Mouse (Mus musculus): ENCODE results near the gene Irgm1. TPM values are rescaled to one million over a fixed set of nuclear protein-coding genes. Genes with fewer than 3 reads are reported as not detected.
"Not testable (repeated sequence)": the region's sequence is repeated elsewhere in the genome, so short reads cannot be mapped to it uniquely, and the experiment has no call there.

The Irgm1 gene
- polyA plus RNA-seq, 1 experiment from 2014 or later, result 4.9 TPM

- no peak overlapping the region for H3K9ac ChIP-seq (ENCODE audit: low read depth, low read length)
- no peak for ATAC-seq (replicated peaks; ENCODE audit: insufficient number of reproducible peaks, low FRiP score, low TSS enrichment)
- no peaks in the 10 kb centered on the region for H3K9me3 ChIP-seq (replicated peaks; ENCODE audit: control insufficient read depth, low read length)
- no peaks in the 10 kb centered on the region for H3K27me3 ChIP-seq (ENCODE audit: control insufficient read depth, insufficient read depth, low read length)
- H3K4me3 ChIP-seq (ENCODE audit: low read depth, low read length), result no peak overlapping the region
- WGBS (ENCODE audit: insufficient replicate concordance), result 86% methylated on average over 1 of the region's 1 CpGs
- H3K4me2 ChIP-seq, result no peak overlapping the region
- no peak overlapping the region for H3K27ac ChIP-seq (ENCODE audit: low read depth, low read length)
- no peaks in the 10 kb centered on the region for H3K36me3 ChIP-seq (ENCODE audit: control insufficient read depth, insufficient read depth, low read length)
- H3K4me1 ChIP-seq (ENCODE audit: control insufficient read depth, insufficient read depth, low read length), result peaks cover 2% of the 10 kb centered on the region; the same call in 1 of the 2 replicates
Observed at GRCm38 (mm10) chr11:48876680-48877079, 5.2 kb upstream of the Irgm1 start.

GRCm38 (mm10) chr11:48875343-48875837 is 3.9 kb upstream of the Irgm1 start:
- not testable (repeated sequence) for H3K36me3 ChIP-seq (ENCODE audit: control insufficient read depth, insufficient read depth, low read length); H3K4me1 ChIP-seq (ENCODE audit: control insufficient read depth, insufficient read depth, low read length); H3K9ac ChIP-seq (ENCODE audit: low read depth, low read length); H3K9me3 ChIP-seq (replicated peaks; ENCODE audit: control insufficient read depth, low read length); H3K27me3 ChIP-seq (ENCODE audit: control insufficient read depth, insufficient read depth, low read length); ATAC-seq (replicated peaks; ENCODE audit: insufficient number of reproducible peaks, low FRiP score, low TSS enrichment); H3K27ac ChIP-seq (ENCODE audit: low read depth, low read length); H3K4me3 ChIP-seq (ENCODE audit: low read depth, low read length); H3K4me2 ChIP-seq
- 67% methylated on average over 1 of the region's 1 CpGs for WGBS (ENCODE audit: insufficient replicate concordance)

GRCm38 (mm10) chr11:48874465-48874864 is 3.0 kb upstream of the Irgm1 start:
- H3K4me1 ChIP-seq (ENCODE audit: control insufficient read depth, insufficient read depth, low read length), result peaks cover 6% of the 10 kb centered on the region
- no peak for ATAC-seq (replicated peaks; ENCODE audit: insufficient number of reproducible peaks, low FRiP score, low TSS enrichment)
- no peaks in the 10 kb centered on the region for H3K9me3 ChIP-seq (replicated peaks; ENCODE audit: control insufficient read depth, low read length)
- no peaks in the 10 kb centered on the region for H3K27me3 ChIP-seq (ENCODE audit: control insufficient read depth, insufficient read depth, low read length)
- 1% methylated on average over 4 of the region's 4 CpGs for WGBS (ENCODE audit: insufficient replicate concordance)
- H3K4me2 ChIP-seq, result no peak overlapping the region; the same call in 1 of the 2 replicates
- no peak overlapping the region for H3K27ac ChIP-seq (ENCODE audit: low read depth, low read length)
- no peak overlapping the region for H3K4me3 ChIP-seq (ENCODE audit: low read depth, low read length)
- no peak overlapping the region for H3K9ac ChIP-seq (ENCODE audit: low read depth, low read length)
- H3K36me3 ChIP-seq (ENCODE audit: control insufficient read depth, insufficient read depth, low read length), result no peaks in the 10 kb centered on the region

- no peak for ATAC-seq (replicated peaks; ENCODE audit: insufficient number of reproducible peaks, low FRiP score, low TSS enrichment)
- no peak overlapping the region for H3K4me2 ChIP-seq
- no peak overlapping the region for H3K27ac ChIP-seq (ENCODE audit: low read depth, low read length)
- no peak overlapping the region for H3K9ac ChIP-seq (ENCODE audit: low read depth, low read length)
- WGBS (ENCODE audit: insufficient replicate concordance), result 40% methylated on average over 10 of the region's 10 CpGs
- H3K9me3 ChIP-seq (replicated peaks; ENCODE audit: control insufficient read depth, low read length), result no peaks in the 10 kb centered on the region
- no peaks in the 10 kb centered on the region for H3K36me3 ChIP-seq (ENCODE audit: control insufficient read depth, insufficient read depth, low read length)
- no peak overlapping the region for H3K4me3 ChIP-seq (ENCODE audit: low read depth, low read length)
- H3K4me1 ChIP-seq (ENCODE audit: control insufficient read depth, insufficient read depth, low read length), result peaks cover 13% of the 10 kb centered on the region
- no peaks in the 10 kb centered on the region for H3K27me3 ChIP-seq (ENCODE audit: control insufficient read depth, insufficient read depth, low read length)
Observed at GRCm38 (mm10) chr11:48873591-48874290, 2.3 kb upstream of the Irgm1 start.

- Histone ChIP-seq H3K4me1 (ENCODE audit: control insufficient read depth, insufficient read depth, low read length) (peaks cover 13% of the 10 kb centered on the region), H3K27ac (ENCODE audit: low read depth, low read length) (no peak overlapping the region), H3K36me3 (ENCODE audit: control insufficient read depth, insufficient read depth, low read length) (no peaks in the 10 kb centered on the region), H3K4me3 (ENCODE audit: low read depth, low read length) (no peak overlapping the region), H3K9ac (ENCODE audit: low read depth, low read length) (no peak overlapping the region), H3K9me3 (replicated peaks; ENCODE audit: control insufficient read depth, low read length) (no peaks in the 10 kb centered on the region), H3K27me3 (ENCODE audit: control insufficient read depth, insufficient read depth, low read length) (no peaks in the 10 kb centered on the region), H3K4me2 (no peak overlapping the region)
- 80% methylated on average over 7 of the region's 7 CpGs for WGBS (ENCODE audit: insufficient replicate concordance)
- ATAC-seq (replicated peaks; ENCODE audit: insufficient number of reproducible peaks, low FRiP score, low TSS enrichment), result no peak
Observed at GRCm38 (mm10) chr11:48872695-48873300, 1.3 kb upstream of the Irgm1 start.

GRCm38 (mm10) chr11:48871817-48872541 is 496 bp upstream of the Irgm1 start:
- H3K27ac ChIP-seq (ENCODE audit: low read depth, low read length), result no peak overlapping the region; the same call in 1 of the 2 replicates
- no peak for ATAC-seq (replicated peaks; ENCODE audit: insufficient number of reproducible peaks, low FRiP score, low TSS enrichment)
- H3K9me3 ChIP-seq (replicated peaks; ENCODE audit: control insufficient read depth, low read length), result no peaks in the 10 kb centered on the region
- peak overlapping the region; percentile 57 for H3K4me3 ChIP-seq (ENCODE audit: low read depth, low read length)
- no peaks in the 10 kb centered on the region for H3K36me3 ChIP-seq (ENCODE audit: control insufficient read depth, insufficient read depth, low read length)
- peak overlapping the region; percentile 74 for H3K4me2 ChIP-seq
- no peaks in the 10 kb centered on the region for H3K27me3 ChIP-seq (ENCODE audit: control insufficient read depth, insufficient read depth, low read length)
- H3K4me1 ChIP-seq (ENCODE audit: control insufficient read depth, insufficient read depth, low read length), result peaks cover 13% of the 10 kb centered on the region
- WGBS (ENCODE audit: insufficient replicate concordance), result 11% methylated on average over 17 of the region's 17 CpGs
- peak overlapping the region; percentile 76 for H3K9ac ChIP-seq (ENCODE audit: low read depth, low read length)

- Histone ChIP-seq H3K4me3 (ENCODE audit: low read depth, low read length) (peak overlapping the region; percentile 57), H3K36me3 (ENCODE audit: control insufficient read depth, insufficient read depth, low read length) (0 out of 2 replicates have a peak, but pooled peaks cover 2% of the 10 kb centered on the region), H3K27ac (ENCODE audit: low read depth, low read length) (peak overlapping the region; percentile 35; the same call in 1 of the 2 replicates), H3K4me1 (ENCODE audit: control insufficient read depth, insufficient read depth, low read length) (peaks cover 13% of the 10 kb centered on the region), H3K9me3 (replicated peaks; ENCODE audit: control insufficient read depth, low read length) (no peaks in the 10 kb centered on the region), H3K4me2 (peak overlapping the region; percentile 74), H3K27me3 (ENCODE audit: control insufficient read depth, insufficient read depth, low read length) (no peaks in the 10 kb centered on the region), H3K9ac (ENCODE audit: low read depth, low read length) (peak overlapping the region; percentile 76)
- ATAC-seq (replicated peaks; ENCODE audit: insufficient number of reproducible peaks, low FRiP score, low TSS enrichment), result no peak
- 27% methylated on average over 7 of the region's 7 CpGs for WGBS (ENCODE audit: insufficient replicate concordance)
Observed at GRCm38 (mm10) chr11:48870781-48871180, 702 bp downstream of the Irgm1 start.

- Histone ChIP-seq H3K4me1 (ENCODE audit: control insufficient read depth, insufficient read depth, low read length) (peaks cover 13% of the 10 kb centered on the region), H3K36me3 (ENCODE audit: control insufficient read depth, insufficient read depth, low read length) (0 out of 2 replicates have a peak, but pooled peaks cover 2% of the 10 kb centered on the region), H3K4me2 (peak overlapping the region; percentile 74), H3K4me3 (ENCODE audit: low read depth, low read length) (0 out of 2 replicates have a peak overlapping the region, but pooled peaks have one; percentile 8), H3K9me3 (replicated peaks; ENCODE audit: control insufficient read depth, low read length) (no peaks in the 10 kb centered on the region), H3K27me3 (ENCODE audit: control insufficient read depth, insufficient read depth, low read length) (no peaks in the 10 kb centered on the region), H3K27ac (ENCODE audit: low read depth, low read length) (peak overlapping the region; percentile 55; the same call in 1 of the 2 replicates), H3K9ac (ENCODE audit: low read depth, low read length) (peak overlapping the region; percentile 54; the same call in 1 of the 2 replicates)
- 61% methylated on average over 7 of the region's 7 CpGs for WGBS (ENCODE audit: insufficient replicate concordance)
- no peak for ATAC-seq (replicated peaks; ENCODE audit: insufficient number of reproducible peaks, low FRiP score, low TSS enrichment)
Observed at GRCm38 (mm10) chr11:48869380-48870110, 1.9 kb downstream of the Irgm1 start.

All from heart, embryonic 11.5 days (tissue).